Mouse (Mus musculus) myocyte (in vitro differentiated cells): ENCODE data around the gene Enah.

Source experiments
- E2F4 ChIP-seq: IDR thresholded peaks from one replicate; pipeline ENCODE4 v1.6.1; 2011; ENCODE audit warnings: mild to moderate bottlenecking, control low read depth, moderate library complexity; ENCODE audit not compliant: insufficient read depth
- MAX ChIP-seq: IDR thresholded peaks from one replicate; pipeline ENCODE4 v1.6.1; 2011; ENCODE audit warnings: low read depth, mild to moderate bottlenecking, control low read depth
- MYOD1 ChIP-seq, 3 experiments: IDR thresholded peaks; one replicate each; pipeline ENCODE4 v1.6.1; 2011; ENCODE audit warnings: control low read depth in 2 of 3, low read depth in 2 of 3, mild to moderate bottlenecking in 2 of 3, moderate library complexity in 1 of 3; ENCODE audit not compliant: insufficient read length in 2 of 3, control insufficient read depth in 1 of 3
- POLR2A ChIP-seq: IDR thresholded peaks from one replicate; pipeline ENCODE4 v1.6.1; 2011; ENCODE audit warnings: low read depth, mild to moderate bottlenecking, control low read depth, moderate library complexity; ENCODE audit not compliant: insufficient read length
- POLR2AphosphoS2 ChIP-seq: IDR thresholded peaks from one replicate; pipeline ENCODE4 v1.6.1; 2011; ENCODE audit warnings: low read depth, control low read depth; ENCODE audit not compliant: insufficient read length
- TCF12 ChIP-seq: IDR thresholded peaks from one replicate; pipeline ENCODE4 v1.6.1; 2011; ENCODE audit warnings: mild to moderate bottlenecking, control low read depth; ENCODE audit not compliant: poor library complexity, insufficient read depth, severe bottlenecking
- TCF3 ChIP-seq: IDR thresholded peaks from one replicate; pipeline ENCODE4 v1.6.1; 2011; ENCODE audit warnings: low read depth, control low read depth; ENCODE audit not compliant: insufficient read length
- USF1 ChIP-seq: IDR thresholded peaks from one replicate; pipeline ENCODE4 v1.6.1; 2011; ENCODE audit warnings: low read depth, mild to moderate bottlenecking, control low read depth, moderate library complexity

DNA sequence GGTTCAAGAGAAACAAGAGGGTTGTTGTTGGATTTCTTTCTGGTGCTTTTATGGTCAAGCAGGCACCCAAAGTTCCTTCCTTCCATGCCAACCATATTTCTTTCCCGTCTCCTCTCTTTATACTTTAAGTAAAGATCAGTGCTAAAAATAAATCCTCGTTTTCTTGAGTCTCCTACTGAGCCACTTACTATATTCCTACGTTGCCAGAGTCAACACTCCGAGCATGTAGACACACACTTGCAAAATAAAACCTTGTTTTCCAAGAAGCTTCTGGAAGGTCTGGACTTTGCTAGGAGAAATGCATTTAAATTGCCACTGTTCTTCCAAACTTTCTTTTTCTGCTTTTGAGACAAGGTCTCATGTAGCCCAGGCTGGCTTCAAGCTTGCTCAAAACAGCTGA, 28.3 kb upstream of the Enah start:
- TF ChIP-seq POLR2A = no peak
- TF ChIP-seq MYOD1 (IDR thresholded peaks at IDR 0.05; ENCODE audit: control insufficient read depth in 1 of 3, insufficient read length in 2 of 3, low read depth in 2 of 3) = no peak
- TF ChIP-seq MAX = no peak
- no peak for TF ChIP-seq POLR2AphosphoS2
- TF ChIP-seq E2F4 = no peak
- TF ChIP-seq TCF12 = no peak
- TF ChIP-seq TCF3 = no peak
- no peak for TF ChIP-seq USF1
